Mouse (Mus musculus) adrenal gland, adult 2 months (tissue): ENCODE data around the gene Cyp4a32. TPM values are rescaled to one million over a fixed set of nuclear protein-coding genes. Genes with fewer than 3 reads are reported as not detected.

Experiments
- DNase-seq: peaks from one replicate; pipeline ENCODE4 v3.0.0; 2021
- polyA plus RNA-seq: library from polyadenylated mRNA; depleted of rRNA; stranded (reverse); fragments of >200 nt; gene quantifications from 2 replicates; pipeline ENCODE4 v1.2.3, GENCODE M21; 2012; rRNA removed
- total RNA-seq, 2 experiments: library from RNA; stranded (reverse); gene quantifications; 2 replicates each; pipeline ENCODE4 v1.2.3; 2021

Gene Cyp4a32
- total and polyA plus RNA-seq, 3 experiments = 0.21 to 0.98 TPM; not detected in 1

DNA sequence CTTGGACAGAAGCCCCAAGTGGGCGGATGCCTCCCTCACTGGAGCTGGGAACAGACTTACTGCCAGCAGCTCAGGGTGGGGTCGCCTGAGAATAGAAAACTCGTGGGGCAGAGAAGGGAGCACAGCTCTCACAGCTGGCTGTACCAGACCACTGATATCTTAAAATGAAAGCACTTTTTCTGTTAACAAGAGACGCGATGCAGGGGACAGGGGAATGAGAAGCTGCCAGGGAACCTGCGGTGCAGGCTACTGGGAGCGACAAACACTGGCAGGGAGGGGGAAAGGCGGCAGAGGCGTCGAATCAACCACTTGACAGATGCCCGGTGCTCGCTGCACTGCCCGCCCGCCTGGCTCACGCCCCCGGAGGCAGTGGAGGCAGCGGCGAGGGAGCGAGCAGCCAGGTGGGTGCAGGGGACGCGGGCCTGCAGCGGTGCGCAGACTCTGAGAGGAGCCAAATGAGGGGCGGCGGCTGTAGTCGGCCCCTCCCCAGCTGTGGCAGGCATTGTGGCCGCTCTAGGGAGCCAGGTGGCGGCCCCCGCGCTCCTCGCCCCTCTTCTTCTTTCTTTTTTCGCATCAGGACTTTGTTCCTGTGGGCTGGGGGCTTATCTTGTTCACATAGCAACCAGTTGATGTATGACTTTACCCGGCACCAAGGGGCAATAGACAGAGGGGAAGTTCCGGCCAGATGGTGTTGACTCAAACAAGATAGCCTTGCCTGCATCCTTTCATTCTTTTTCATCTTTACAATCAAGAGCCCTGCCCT is 56.5 kb downstream of the Cyp4a32 start:
- DNase-seq = peak; percentile 50

GRCm38 (mm10) chr4:115657867-115658249 is 57.1 kb downstream of the Cyp4a32 start:
- DNase-seq = no peak

DNA sequence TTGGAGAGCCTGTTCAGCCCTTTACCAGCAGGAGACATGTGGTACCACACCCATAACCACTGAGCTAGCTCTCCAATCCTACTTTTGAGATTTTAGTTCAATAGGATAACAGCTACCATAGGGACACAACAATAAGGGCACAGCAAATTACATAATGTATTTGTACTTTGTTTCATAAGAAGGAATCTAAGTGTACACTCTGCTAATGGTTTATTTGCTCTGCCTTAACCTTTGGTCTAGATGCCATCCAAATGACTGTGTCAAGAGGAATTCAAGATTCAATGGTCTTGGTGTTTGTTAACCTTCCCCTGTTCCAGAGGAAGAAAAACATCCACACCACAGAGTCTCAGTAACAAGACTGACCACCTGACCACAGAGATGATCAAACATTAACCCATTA is 58.4 kb downstream of the Cyp4a32 start:
- no peak for DNase-seq

Other genes with a start within 250 kb of the Cyp4a32 start
- gene Cyp4a12b, start 189.3 kb upstream of the Cyp4a32 start, total RNA-seq = not detected
- gene Cyp4a12b, start 189.3 kb upstream of the Cyp4a32 start, polyA plus RNA-seq = not detected in 2 replicates
- not detected for gene Cyp4a30b, start 148.4 kb upstream of the Cyp4a32 start, total RNA-seq
- not detected in 2 replicates for gene Cyp4a30b, start 148.4 kb upstream of the Cyp4a32 start, polyA plus RNA-seq
- 1 to 10 TPM in 1 of 2 experiments, not detected in 1; 1.1 TPM for gene Cyp4a14, start 104.8 kb upstream of the Cyp4a32 start, total RNA-seq
- 0.09 TPM in 1 of 2 replicates, not detected in the other for gene Cyp4a14, start 104.8 kb upstream of the Cyp4a32 start, polyA plus RNA-seq
- 1 to 10 TPM in 1 of 2 experiments, under 1 TPM in 1; 0.17 to 2.6 TPM for gene Cyp4a10, start 82.7 kb upstream of the Cyp4a32 start, total RNA-seq
- 0.12 TPM in 1 of 2 replicates, not detected in the other for gene Cyp4a10, start 82.7 kb upstream of the Cyp4a32 start, polyA plus RNA-seq
- gene Cyp4a31, start 37.3 kb upstream of the Cyp4a32 start, total RNA-seq = not detected
- not detected in 2 replicates for gene Cyp4a31, start 37.3 kb upstream of the Cyp4a32 start, polyA plus RNA-seq
- gene Cyp4b1, start 46.8 kb downstream of the Cyp4a32 start, total RNA-seq = 10 to 100 TPM; 32.6 to 41.4 TPM
- 41.1 and 54.0 TPM in 2 replicates for gene Cyp4b1, start 46.8 kb downstream of the Cyp4a32 start, polyA plus RNA-seq
- gene Efcab14, start 136.8 kb downstream of the Cyp4a32 start, total RNA-seq = 10 to 100 TPM; 82.3 to 86.1 TPM
- 29.4 and 31.3 TPM in 2 replicates for gene Efcab14, start 136.8 kb downstream of the Cyp4a32 start, polyA plus RNA-seq
- 1 to 10 TPM; 1.6 to 6.5 TPM for gene Tex38, start 180.0 kb downstream of the Cyp4a32 start, total RNA-seq
- 0.38 and 1.1 TPM in 2 replicates for gene Tex38, start 180.0 kb downstream of the Cyp4a32 start, polyA plus RNA-seq
- 10 to 100 TPM; 41.9 to 72.8 TPM for gene Atpaf1, start 183.8 kb downstream of the Cyp4a32 start, total RNA-seq
- gene Atpaf1, start 183.8 kb downstream of the Cyp4a32 start, polyA plus RNA-seq = 90.6 and 92.6 TPM in 2 replicates
- gene Mob3c, start 227.1 kb downstream of the Cyp4a32 start, total RNA-seq = 10 to 100 TPM; 11.0 to 13.2 TPM
- gene Mob3c, start 227.1 kb downstream of the Cyp4a32 start, polyA plus RNA-seq = 37.9 and 39.5 TPM in 2 replicates
- 10 to 100 TPM; 36.4 to 41.6 TPM for gene Mknk1, start 238.2 kb downstream of the Cyp4a32 start, total RNA-seq
- gene Mknk1, start 238.2 kb downstream of the Cyp4a32 start, polyA plus RNA-seq = 47.0 and 60.2 TPM in 2 replicates